Mouse (Mus musculus) limb, embryonic 15.5 days (tissue): Measurements from ENCODE around the gene Il1f5. TPM values are rescaled to one million over a fixed set of nuclear protein-coding genes. Genes with fewer than 3 reads are reported as not detected.

Experiments
- polyA plus RNA-seq: library from polyadenylated mRNA; unstranded; fragments of >200 nt; fragmentation: Nextera tagmentation; extraction: Ambion mirVana; gene quantifications from 2 replicates; pipeline ENCODE4 v1.2.1, GENCODE M21; 2015

Gene Il1f5
- polyA plus RNA-seq, 1 experiment from 2014 or later: 35.9 TPM

Other genes with a start within 250 kb of the Il1f5 start
- gene Hnmt, start 227.6 kb upstream of the Il1f5 start, polyA plus RNA-seq: 1.4 and 2.2 TPM in 2 replicates
- gene Tbpl2, start 180.4 kb upstream of the Il1f5 start, polyA plus RNA-seq: not detected in 2 replicates
- gene Il1f8, start 123.8 kb upstream of the Il1f5 start, polyA plus RNA-seq: 0.92 and 2.7 TPM in 2 replicates
- gene Il1f9, start 90.5 kb upstream of the Il1f5 start, polyA plus RNA-seq: 6.3 and 9.1 TPM in 2 replicates
- gene Il1f6, start 61.5 kb upstream of the Il1f5 start, polyA plus RNA-seq: 2.5 and 4.3 TPM in 2 replicates
- gene Il1f10, start 14.2 kb downstream of the Il1f5 start, polyA plus RNA-seq: 1.2 and 1.5 TPM in 2 replicates
- 16.3 TPM in 2 replicates for gene Il1rn, start 59.9 kb downstream of the Il1f5 start, polyA plus RNA-seq
- gene Psd4, start 90.6 kb downstream of the Il1f5 start, polyA plus RNA-seq: 8.2 and 8.4 TPM in 2 replicates
- 0.13 TPM in 1 of 2 replicates, not detected in the other for gene Pax8, start 198.6 kb downstream of the Il1f5 start, polyA plus RNA-seq